Mouse (Mus musculus) liver, adult 2 months (tissue): ENCODE results near the gene Dpep2nb. TPM values are rescaled to one million over a fixed set of nuclear protein-coding genes. Genes with fewer than 3 reads are reported as not detected.
"Not testable (repeated sequence)": the region's sequence is repeated elsewhere in the genome, so short reads cannot be mapped to it uniquely, and the experiment has no call there.

Source experiments
- DNase-seq: peaks from one replicate; pipeline ENCODE4 v3.0.0-alpha.2; 2011; ENCODE audit warnings: low read depth, low spot score; ENCODE audit errors: extremely low read depth
- H3K27ac ChIP-seq: fragments of 200-500 bp; replicated peaks from 2 replicates; pipeline ENCODE4 v1.5.1; 2012; ENCODE audit warnings: low read depth, mild to moderate bottlenecking, control low read depth, inconsistent platforms, low read length; ENCODE audit not compliant: insufficient read depth
- H3K27me3 ChIP-seq: fragments of 200-500 bp; 2 replicates; pipeline ENCODE4 v1.6.1; 2012; ENCODE audit warnings: mild to moderate bottlenecking, moderate library complexity, low read length, inconsistent platforms; ENCODE audit not compliant: control insufficient read depth, insufficient read depth
- H3K36me3 ChIP-seq: fragments of 200-500 bp; 2 replicates; pipeline ENCODE4 v1.6.1; 2012; ENCODE audit warnings: low read length, inconsistent platforms; ENCODE audit not compliant: control insufficient read depth, insufficient read depth
- H3K4me1 ChIP-seq: fragments of 200-500 bp; 2 replicates; pipeline ENCODE4 v1.6.1; 2011; ENCODE audit warnings: low read length; ENCODE audit not compliant: control insufficient read depth, insufficient read depth
- H3K4me3 ChIP-seq: fragments of 200-500 bp; 2 replicates; pipeline ENCODE4 v1.5.1; 2011; ENCODE audit warnings: low read depth, mild to moderate bottlenecking, control low read depth, low read length, moderate library complexity; ENCODE audit not compliant: insufficient read depth
- H3K79me2 ChIP-seq: fragments of 200-500 bp; 2 replicates; pipeline ENCODE4 v1.6.1; 2012; ENCODE audit warnings: inconsistent platforms, mild to moderate bottlenecking, low read length, moderate library complexity; ENCODE audit not compliant: control insufficient read depth, insufficient read depth
- H3K9ac ChIP-seq: fragments of 200-500 bp; 2 replicates; pipeline ENCODE4 v1.6.1; 2012; ENCODE audit warnings: low read depth, mild to moderate bottlenecking, control low read depth, inconsistent platforms, low read length
- CTCF ChIP-seq: fragments of 200-500 bp; IDR thresholded peaks from 2 replicates; pipeline ENCODE4 v1.5.1; 2011; ENCODE audit warnings: low read depth, low read length, control low read depth
- POLR2A ChIP-seq: fragments of 200-500 bp; IDR thresholded peaks from 2 replicates; pipeline ENCODE4 v1.6.1; 2011; ENCODE audit warnings: low read length, control low read depth; ENCODE audit not compliant: insufficient read depth; ENCODE audit errors: extremely low read depth
- WGBS: fragments of 180-500 bp; shearing (Covaris S2); methylation state at CpG from one replicate; pipeline ENCODE4 v1.1.7; 2018; 5-methylcytosine and 5-hydroxymethylcytosine counted together
- polyA plus RNA-seq: library from polyadenylated mRNA; depleted of rRNA; stranded (reverse); fragments of >200 nt; gene quantifications from 2 replicates; pipeline ENCODE4 v1.2.3, GENCODE M21; 2012
- total RNA-seq: library from RNA; depleted of rRNA; stranded (reverse); fragments of >200 nt; gene quantifications from 2 replicates; pipeline ENCODE4 v1.2.3, GENCODE M21; 2014

Dpep2nb gene
- total and polyA plus RNA-seq, 2 experiments = not detected

DNA sequence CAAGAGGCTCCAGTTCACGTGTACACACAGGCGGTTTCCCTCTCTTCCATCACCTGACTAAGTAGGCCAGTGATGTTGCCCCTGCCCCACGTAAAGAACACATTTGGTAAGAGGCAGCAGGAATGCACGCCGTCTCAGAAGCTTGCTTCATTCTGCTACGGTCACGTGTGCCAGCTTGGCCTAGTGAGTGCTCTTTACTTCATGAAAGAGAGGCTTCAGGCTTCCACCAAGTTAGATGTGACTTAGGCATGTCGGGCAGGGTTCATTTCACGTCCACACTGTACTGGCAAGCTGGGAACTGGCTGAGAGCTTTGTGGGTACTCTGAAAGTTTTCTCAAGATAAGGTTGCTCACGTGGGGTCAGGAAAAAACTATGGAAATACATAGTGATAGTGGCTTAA is 32.9 kb upstream of the Dpep2nb start:
- peaks cover 2% of the 10 kb centered on the region; the same call in 1 of the 2 replicates for H3K36me3 ChIP-seq
- H3K4me3 ChIP-seq = no peak overlapping the region
- no peaks in the 10 kb centered on the region for H3K4me1 ChIP-seq
- H3K27me3 ChIP-seq = no peaks in the 10 kb centered on the region
- no peak overlapping the region for H3K9ac ChIP-seq
- WGBS = 95% methylated on average over 10 of the region's 10 CpGs
- H3K27ac ChIP-seq = no peak overlapping the region
- no peak for DNase-seq
- TF ChIP-seq POLR2A (no peak), CTCF (no peak)
- no peaks in the 10 kb centered on the region for H3K79me2 ChIP-seq

DNA sequence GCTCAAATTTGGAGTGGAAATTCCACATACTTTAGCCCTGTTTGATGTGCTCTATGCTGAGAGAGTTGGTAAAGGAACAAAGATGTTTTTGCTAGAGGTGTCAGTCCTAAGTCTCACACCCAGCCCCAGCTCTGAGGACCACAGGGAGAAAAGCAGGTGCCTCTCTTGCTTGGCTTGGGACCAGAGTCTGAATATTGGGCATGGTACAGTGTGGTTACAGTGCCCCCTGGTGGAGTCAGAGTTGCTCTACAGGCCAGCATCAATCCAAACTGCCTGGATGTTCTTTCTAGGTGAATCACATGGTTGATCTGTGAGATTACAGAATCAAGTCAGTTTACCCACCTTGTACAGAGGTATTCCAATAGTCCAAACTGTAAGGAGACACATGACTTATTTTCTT is 16.7 kb upstream of the Dpep2nb start:
- H3K27ac ChIP-seq = no peak overlapping the region
- H3K27me3 ChIP-seq = no peaks in the 10 kb centered on the region
- no peaks in the 10 kb centered on the region for H3K79me2 ChIP-seq
- no peak overlapping the region for H3K9ac ChIP-seq
- H3K36me3 ChIP-seq = no peaks in the 10 kb centered on the region; the same call in 1 of the 2 replicates
- DNase-seq = peak; percentile 50
- TF ChIP-seq CTCF (peak; percentile 87), POLR2A (no peak)
- no peaks in the 10 kb centered on the region for H3K4me1 ChIP-seq
- H3K4me3 ChIP-seq = no peak overlapping the region

DNA sequence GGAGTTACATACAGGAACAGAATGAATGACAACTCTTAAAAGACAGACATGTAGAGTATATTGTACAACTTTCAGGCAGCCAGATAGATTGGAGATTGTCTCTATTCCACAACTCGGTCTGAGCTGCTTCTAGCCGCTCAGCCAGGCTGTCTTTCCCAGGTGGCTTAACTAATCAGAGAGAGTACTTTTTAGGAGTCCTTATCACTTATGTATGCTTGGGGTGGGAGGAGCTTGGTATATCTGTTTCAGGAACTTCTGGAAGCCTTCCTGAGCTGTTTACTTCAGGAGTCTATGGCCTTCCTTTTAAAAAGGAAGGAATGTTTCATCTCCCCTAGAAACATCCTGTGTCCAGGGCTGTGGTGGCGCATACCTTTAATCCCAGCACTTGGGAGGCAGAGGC is 12.3 kb upstream of the Dpep2nb start:
- Histone ChIP-seq H3K79me2 (no peaks in the 10 kb centered on the region), H3K4me3 (no peak overlapping the region), H3K36me3 (peaks cover 4% of the 10 kb centered on the region; the same call in 1 of the 2 replicates), H3K27me3 (no peaks in the 10 kb centered on the region), H3K4me1 (no peaks in the 10 kb centered on the region), H3K27ac (no peak overlapping the region), H3K9ac (no peak overlapping the region)
- 88% methylated on average over 3 of the region's 3 CpGs for WGBS
- no peak for DNase-seq
- TF ChIP-seq POLR2A (no peak), CTCF (no peak)

- no peak overlapping the region for H3K27ac ChIP-seq
- WGBS = 80% methylated on average over 7 of the region's 7 CpGs
- H3K4me1 ChIP-seq = no peaks in the 10 kb centered on the region
These were observed 11.4 kb upstream of the Dpep2nb start for GRCm38 (mm10) chr8:106017130-106017529.

GRCm38 (mm10) chr8:106016284-106016683 is 10.5 kb upstream of the Dpep2nb start:
- Histone ChIP-seq H3K27ac (no peak overlapping the region), H3K4me3 (no peak overlapping the region), H3K36me3 (peaks cover 4% of the 10 kb centered on the region; the same call in 1 of the 2 replicates), H3K27me3 (no peaks in the 10 kb centered on the region), H3K9ac (no peak overlapping the region), H3K79me2 (no peaks in the 10 kb centered on the region), H3K4me1 (no peaks in the 10 kb centered on the region)
- WGBS = 84% methylated on average over 6 of the region's 6 CpGs
- TF ChIP-seq CTCF (no peak), POLR2A (no peak)
- DNase-seq = no peak

More at GRCm38 (mm10) chr8:106017130-106017529, 11.4 kb upstream of the Dpep2nb start:
- H3K36me3 ChIP-seq = peaks cover 4% of the 10 kb centered on the region; the same call in 1 of the 2 replicates
- DNase-seq = no peak
- H3K9ac ChIP-seq = no peak overlapping the region
- TF ChIP-seq POLR2A = no peak
- no peak for TF ChIP-seq CTCF
- H3K4me3 ChIP-seq = no peak overlapping the region
- no peaks in the 10 kb centered on the region for H3K79me2 ChIP-seq
- no peaks in the 10 kb centered on the region for H3K27me3 ChIP-seq

GRCm38 (mm10) chr8:106012203-106012602 is 6.4 kb upstream of the Dpep2nb start:
- not testable (repeated sequence) for H3K9ac ChIP-seq, H3K4me1 ChIP-seq, H3K36me3 ChIP-seq, H3K79me2 ChIP-seq, H3K4me3 ChIP-seq, H3K27me3 ChIP-seq, H3K27ac ChIP-seq, DNase-seq
- 74% methylated on average over 8 of the region's 8 CpGs for WGBS
